Mouse (Mus musculus) bone marrow, adult 2 months (tissue): ENCODE measurements around the gene Sash3.

Experiments used
- CTCF ChIP-seq: fragments of 200-500 bp; IDR thresholded peaks from 2 replicates; pipeline ENCODE4 v1.5.1; 2011; ENCODE audit warnings: low read length, control low read depth; ENCODE audit not compliant: control insufficient read depth, insufficient read depth
- POLR2A ChIP-seq: fragments of 200-500 bp; IDR thresholded peaks from 2 replicates; pipeline ENCODE4 v1.6.1; 2011; ENCODE audit warnings: low read depth, mild to moderate bottlenecking, control low read depth, low read length, borderline replicate concordance; ENCODE audit not compliant: control insufficient read depth

DNA sequence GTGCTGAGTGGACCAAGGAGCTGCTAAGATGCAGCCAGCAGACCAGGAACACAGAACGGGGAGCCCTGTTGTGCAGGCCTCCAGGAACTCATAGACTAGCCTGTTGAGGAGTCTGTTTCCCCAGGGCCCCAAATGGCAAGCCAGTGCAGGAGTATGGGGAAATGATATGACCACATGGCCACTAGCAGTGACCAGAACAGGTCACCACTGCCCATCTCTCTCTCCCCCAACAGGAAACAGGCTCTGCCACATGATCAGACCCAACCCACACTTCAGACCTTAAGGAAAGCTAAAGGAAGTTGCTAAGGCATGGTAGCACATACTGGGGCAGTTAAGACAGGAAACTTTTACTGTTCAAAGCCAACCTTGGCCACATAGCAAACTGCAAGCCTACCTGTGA, 17.1 kb upstream of the Sash3 start:
- TF ChIP-seq CTCF (no peak), POLR2A (no peak)
